Mouse (Mus musculus) midbrain, embryonic 13.5 days (tissue): ENCODE measurements at regions not wholly inside any gene's neighbourhood (a gene's known extent, or its start where the extent isn't known, plus 50 kb on each side); places are given as distances from the start of the nearest gene placed in this dataset.
A peak's percentile ranks its signal among the peaks of the same experiment; 100 is the strongest.

Experiments
- ATAC-seq: fragments of 200-750 bp; cut with Nextera tagmentation; 2 replicates; pipeline ENCODE4 v1.8.0; 2017; ENCODE audit warnings: mild to moderate bottlenecking, moderate TSS enrichment, moderate library complexity
- H3K27ac ChIP-seq: fragments of 300-500 bp; sonication (generic); 2 replicates; pipeline ENCODE4 v1.5.1; 2015; ENCODE audit warnings: inconsistent platforms, mild to moderate bottlenecking, moderate library complexity
- H3K27me3 ChIP-seq: fragments of 300-500 bp; sonication (generic); 2 replicates; pipeline ENCODE4 v1.6.1; 2015; ENCODE audit warnings: mild to moderate bottlenecking, inconsistent platforms
- H3K36me3 ChIP-seq: fragments of 300-500 bp; sonication (generic); 2 replicates; pipeline ENCODE4 v1.6.1; 2015; ENCODE audit warnings: mild to moderate bottlenecking, inconsistent platforms
- H3K4me1 ChIP-seq: fragments of 300-500 bp; sonication (generic); replicated peaks from 2 replicates; pipeline ENCODE4 v1.6.1; 2015; ENCODE audit warnings: inconsistent platforms
- H3K4me2 ChIP-seq: fragments of 300-500 bp; sonication (generic); replicated peaks from 2 replicates; pipeline ENCODE4 v1.6.1; 2015; ENCODE audit warnings: moderate library complexity, mild to moderate bottlenecking, inconsistent platforms
- H3K4me3 ChIP-seq: fragments of 300-500 bp; sonication (generic); replicated peaks from 2 replicates; pipeline ENCODE4 v1.5.1; 2015; ENCODE audit warnings: mild to moderate bottlenecking, inconsistent platforms
- H3K9ac ChIP-seq: fragments of 300-500 bp; sonication (generic); replicated peaks from 2 replicates; pipeline ENCODE4 v1.6.1; 2015; ENCODE audit warnings: mild to moderate bottlenecking, inconsistent platforms
- H3K9me3 ChIP-seq: fragments of 300-500 bp; sonication (generic); 2 replicates; pipeline ENCODE4 v1.6.1; 2016; ENCODE audit warnings: mild to moderate bottlenecking, inconsistent platforms
- WGBS: fragments of 180-500 bp; shearing (Covaris S2); methylation state at CpG from one replicate; pipeline ENCODE4 v1.1.7; 2015; 5-methylcytosine and 5-hydroxymethylcytosine counted together

GRCm38 (mm10) chr13:6060229-6060845, 199.1 kb downstream of the Klf6 start:
- Histone ChIP-seq H3K36me3 (no peaks in the 10 kb centered on the region), H3K27ac (no peak overlapping the region), H3K4me3 (no peak overlapping the region), H3K9me3 (no peaks in the 10 kb centered on the region), H3K9ac (no peak overlapping the region), H3K27me3 (no peaks in the 10 kb centered on the region), H3K4me2 (no peak overlapping the region), H3K4me1 (peaks cover 6% of the 10 kb centered on the region)
- 0 out of 2 replicates have a peak, but pooled peaks have one; percentile 30 for ATAC-seq
- 39% methylated on average over 8 of the region's 8 CpGs for WGBS

GRCm38 (mm10) chr13:6062305-6062704, 201.0 kb downstream of the Klf6 start:
- H3K9me3 ChIP-seq, result no peaks in the 10 kb centered on the region
- ATAC-seq, result no peak

DNA sequence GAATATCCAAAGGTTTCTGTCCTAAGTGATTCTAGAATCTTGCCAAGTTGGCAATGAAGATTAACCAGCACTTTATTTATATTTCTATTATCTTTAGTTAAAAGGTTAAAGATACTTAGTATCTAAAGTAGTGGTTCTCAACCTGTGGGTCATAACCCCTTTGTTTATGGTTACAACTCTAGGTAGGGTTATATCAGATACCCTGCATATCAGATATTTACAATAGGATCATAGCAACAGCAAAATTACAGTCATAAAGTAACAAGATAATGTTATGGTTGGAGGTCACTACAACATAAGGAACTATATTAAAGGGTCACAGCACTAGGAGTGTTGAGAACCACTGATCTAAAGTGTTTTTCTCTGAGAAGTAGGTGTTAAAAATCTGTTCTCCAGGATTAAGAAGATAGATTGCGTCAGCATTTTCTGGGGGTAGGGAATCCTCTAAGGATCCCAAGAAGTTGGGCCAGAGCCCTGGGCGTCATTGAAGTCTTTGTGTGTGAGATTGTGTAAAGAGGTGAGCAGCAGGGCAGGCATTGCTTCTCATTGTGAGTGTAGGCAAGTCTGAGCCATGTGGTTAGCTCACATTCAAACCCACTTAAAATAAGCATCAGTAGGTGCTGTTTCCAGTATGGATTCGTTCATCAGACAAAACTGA, 201.6 kb downstream of the Klf6 start:
- no peaks in the 10 kb centered on the region for H3K9me3 ChIP-seq
- H3K27me3 ChIP-seq, result no peaks in the 10 kb centered on the region
- H3K36me3 ChIP-seq, result no peaks in the 10 kb centered on the region
- H3K4me1 ChIP-seq, result peaks cover 6% of the 10 kb centered on the region
- H3K4me2 ChIP-seq, result no peak overlapping the region
- no peak overlapping the region for H3K4me3 ChIP-seq
- WGBS, result 74% methylated on average over 3 of the region's 3 CpGs
- no peak overlapping the region for H3K27ac ChIP-seq
- H3K9ac ChIP-seq, result no peak overlapping the region
- ATAC-seq, result no peak

More at GRCm38 (mm10) chr13:6062305-6062704, 201.0 kb downstream of the Klf6 start:
- Histone ChIP-seq H3K27ac (no peak overlapping the region), H3K36me3 (no peaks in the 10 kb centered on the region), H3K27me3 (no peaks in the 10 kb centered on the region), H3K4me3 (no peak overlapping the region), H3K4me2 (no peak overlapping the region), H3K4me1 (peaks cover 6% of the 10 kb centered on the region), H3K9ac (no peak overlapping the region)
- 91% methylated on average over 4 of the region's 4 CpGs for WGBS

- no peaks in the 10 kb centered on the region for H3K27me3 ChIP-seq
- H3K4me1 ChIP-seq, result no peaks in the 10 kb centered on the region
- H3K27ac ChIP-seq, result no peak overlapping the region
- H3K4me2 ChIP-seq, result no peak overlapping the region
- no peak overlapping the region for H3K9ac ChIP-seq
- ATAC-seq, result no peak
- H3K9me3 ChIP-seq, result no peaks in the 10 kb centered on the region
- WGBS, result 62% methylated on average over 4 of the region's 4 CpGs
- no peaks in the 10 kb centered on the region for H3K36me3 ChIP-seq
- no peak overlapping the region for H3K4me3 ChIP-seq
These were observed 215.9 kb downstream of the Klf6 start for GRCm38 (mm10) chr13:6076978-6077825.

- Histone ChIP-seq H3K36me3 (no peaks in the 10 kb centered on the region), H3K9ac (no peak overlapping the region), H3K4me3 (no peak overlapping the region), H3K9me3 (no peaks in the 10 kb centered on the region), H3K4me2 (no peak overlapping the region), H3K4me1 (no peaks in the 10 kb centered on the region), H3K27ac (no peak overlapping the region), H3K27me3 (no peaks in the 10 kb centered on the region)
- no peak for ATAC-seq
- 83% methylated on average over 2 of the region's 2 CpGs for WGBS
These were observed 224.6 kb downstream of the Klf6 start for GRCm38 (mm10) chr13:6085891-6086290.

DNA sequence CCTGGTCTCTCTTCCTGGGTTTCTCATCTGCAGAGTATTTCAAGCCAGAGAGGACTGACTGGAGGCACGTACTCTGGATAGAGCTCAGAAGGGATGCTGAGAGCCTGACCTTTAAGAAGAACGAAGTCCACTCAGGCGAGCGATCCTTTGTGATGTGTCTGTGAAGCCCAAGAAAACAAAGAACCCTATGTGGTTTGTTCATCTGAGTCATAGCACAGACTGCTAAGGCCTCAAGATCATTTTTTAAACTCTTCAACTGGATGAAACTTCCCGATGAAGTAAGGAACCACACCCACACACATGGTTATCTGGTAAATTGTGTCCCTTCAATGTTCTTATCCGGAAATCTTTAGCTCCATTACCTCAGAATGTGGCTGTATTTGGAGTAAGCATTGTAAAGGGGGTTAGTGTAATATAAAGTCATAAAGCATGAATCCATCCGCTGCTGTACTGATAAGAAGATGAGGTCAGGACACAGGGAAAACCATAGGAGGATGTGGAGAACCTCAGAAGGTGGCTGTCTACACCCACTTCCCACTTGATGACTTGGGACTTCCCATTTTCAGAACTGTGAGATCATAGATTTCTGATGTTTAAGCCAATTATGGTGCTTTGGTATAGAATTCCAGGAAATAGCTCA, 247.9 kb downstream of the Klf6 start:
- WGBS, result 88% methylated on average over 7 of the region's 7 CpGs
- no peak for ATAC-seq
- H3K4me3 ChIP-seq, result no peak overlapping the region
- no peak overlapping the region for H3K9ac ChIP-seq
- H3K27me3 ChIP-seq, result no peaks in the 10 kb centered on the region
- no peaks in the 10 kb centered on the region for H3K36me3 ChIP-seq
- H3K4me1 ChIP-seq, result no peaks in the 10 kb centered on the region
- H3K9me3 ChIP-seq, result no peaks in the 10 kb centered on the region
- H3K4me2 ChIP-seq, result no peak overlapping the region
- H3K27ac ChIP-seq, result no peak overlapping the region

GRCm38 (mm10) chr13:6119703-6120102, 258.4 kb downstream of the Klf6 start:
- Histone ChIP-seq H3K27me3 (no peaks in the 10 kb centered on the region), H3K36me3 (no peaks in the 10 kb centered on the region), H3K4me2 (no peak overlapping the region), H3K27ac (no peak overlapping the region), H3K4me1 (no peaks in the 10 kb centered on the region), H3K9me3 (no peaks in the 10 kb centered on the region), H3K4me3 (no peak overlapping the region), H3K9ac (no peak overlapping the region)
- no peak for ATAC-seq
- 85% methylated on average over 1 of the region's 1 CpGs for WGBS

DNA sequence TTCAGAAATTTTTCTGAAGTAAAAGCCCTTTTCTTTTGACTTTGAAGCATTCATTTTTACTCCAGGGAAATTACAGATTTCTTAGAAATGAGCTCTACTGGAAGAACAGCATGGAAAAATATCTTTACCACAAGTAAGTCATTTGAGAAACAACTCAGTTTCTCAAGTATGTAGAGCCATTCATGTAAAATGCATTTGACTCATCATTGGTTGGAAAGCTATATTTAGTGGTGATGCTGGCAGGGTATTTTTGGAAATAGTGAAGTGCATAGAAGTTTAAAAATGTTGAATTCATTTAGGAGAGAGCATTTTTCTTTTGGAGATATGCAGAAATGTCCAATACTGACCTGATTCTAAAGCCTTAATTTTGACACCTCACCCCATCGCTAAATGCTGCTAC, 266.0 kb downstream of the Klf6 start:
- no peaks in the 10 kb centered on the region for H3K36me3 ChIP-seq
- H3K4me2 ChIP-seq, result no peak overlapping the region
- 97% methylated on average over 1 of the region's 1 CpGs for WGBS
- no peak for ATAC-seq
- no peak overlapping the region for H3K4me3 ChIP-seq
- H3K9ac ChIP-seq, result no peak overlapping the region
- no peaks in the 10 kb centered on the region for H3K27me3 ChIP-seq
- H3K27ac ChIP-seq, result no peak overlapping the region
- H3K4me1 ChIP-seq, result no peaks in the 10 kb centered on the region
- H3K9me3 ChIP-seq, result no peaks in the 10 kb centered on the region

- H3K4me2 ChIP-seq, result no peak overlapping the region
- 97% methylated on average over 1 of the region's 1 CpGs for WGBS
- H3K27ac ChIP-seq, result no peak overlapping the region
- H3K4me3 ChIP-seq, result no peak overlapping the region
- H3K27me3 ChIP-seq, result no peaks in the 10 kb centered on the region
- H3K36me3 ChIP-seq, result no peaks in the 10 kb centered on the region
- no peak for ATAC-seq
- no peak overlapping the region for H3K9ac ChIP-seq
- no peaks in the 10 kb centered on the region for H3K9me3 ChIP-seq
- H3K4me1 ChIP-seq, result no peaks in the 10 kb centered on the region
These were observed 267.6 kb downstream of the Klf6 start for GRCm38 (mm10) chr13:6128903-6129302.

- no peak overlapping the region for H3K9ac ChIP-seq
- no peaks in the 10 kb centered on the region for H3K27me3 ChIP-seq
- no peaks in the 10 kb centered on the region for H3K9me3 ChIP-seq
- no peak overlapping the region for H3K27ac ChIP-seq
- WGBS, result 83% methylated on average over 2 of the region's 2 CpGs
- H3K4me2 ChIP-seq, result no peak overlapping the region
- H3K36me3 ChIP-seq, result no peaks in the 10 kb centered on the region
- H3K4me1 ChIP-seq, result no peaks in the 10 kb centered on the region
- no peak for ATAC-seq
- no peak overlapping the region for H3K4me3 ChIP-seq
These were observed 270.1 kb downstream of the Klf6 start for GRCm38 (mm10) chr13:6131363-6131762.

DNA sequence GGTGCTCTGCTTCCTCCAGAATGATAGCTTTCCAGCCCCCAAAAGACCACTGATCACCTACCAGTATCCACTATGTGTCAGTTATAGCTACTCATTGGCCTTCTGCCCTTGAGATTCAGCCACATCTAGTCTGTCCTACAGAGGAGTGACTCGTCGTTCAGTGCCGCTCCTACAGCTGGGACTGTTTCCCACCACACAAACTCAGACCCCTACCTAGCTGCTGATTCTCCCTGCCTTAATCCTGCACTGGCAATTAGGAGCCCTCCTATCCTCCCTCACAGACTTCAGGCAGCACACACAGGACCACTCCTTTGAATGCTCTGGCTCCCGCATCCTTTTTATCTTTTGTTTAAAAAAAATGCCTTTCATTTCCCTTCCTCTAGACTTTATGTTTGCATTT, 275.9 kb downstream of the Klf6 start:
- H3K9me3 ChIP-seq, result no peaks in the 10 kb centered on the region
- H3K4me1 ChIP-seq, result peaks cover 5% of the 10 kb centered on the region
- peak; percentile 81 for ATAC-seq
- H3K36me3 ChIP-seq, result no peaks in the 10 kb centered on the region
- no peaks in the 10 kb centered on the region for H3K27me3 ChIP-seq
- H3K4me2 ChIP-seq, result no peak overlapping the region
- no peak overlapping the region for H3K4me3 ChIP-seq
- H3K27ac ChIP-seq, result no peak overlapping the region
- 5% methylated on average over 4 of the region's 4 CpGs for WGBS
- H3K9ac ChIP-seq, result no peak overlapping the region

GRCm38 (mm10) chr13:6142771-6143170, 281.5 kb downstream of the Klf6 start:
- no peaks in the 10 kb centered on the region for H3K36me3 ChIP-seq
- H3K9me3 ChIP-seq, result no peaks in the 10 kb centered on the region
- no peaks in the 10 kb centered on the region; the same call in 1 of the 2 replicates for H3K4me1 ChIP-seq
- ATAC-seq, result no peak
- no peaks in the 10 kb centered on the region for H3K27me3 ChIP-seq
- H3K9ac ChIP-seq, result no peak overlapping the region
- H3K4me3 ChIP-seq, result no peak overlapping the region
- no peak overlapping the region for H3K4me2 ChIP-seq
- no peak overlapping the region for H3K27ac ChIP-seq
- 80% methylated on average over 2 of the region's 2 CpGs for WGBS
